Mouse (Mus musculus) 3T3-L1 (cell line): ENCODE data around the gene Mrgprb2.

Experiments used
- DNase-seq: peaks from one replicate; pipeline ENCODE4 v3.0.0-alpha.2; 2015; ENCODE audit warnings: low read depth, low spot score

The Mrgprb2 gene

GRCm38 (mm10) chr7:48557986-48558385 is at the start of gene Mrgprb2:
Gene Mrgprb2 (minus strand): TSS chr7:48558086.
- DNase-seq = no peak
